Comparison of ENCODE assay signal across 10 mouse cellular contexts in genomic region chr12:116580827-116581544, GRCm38 (mm10).
A peak's percentile ranks its signal among the peaks of the same experiment; 100 is the strongest.
DNase-seq lines count a peak whose midpoint lies in the region; ATAC-seq and TF ChIP-seq lines count a peak whose summit lies in the region.
"Had no signal": no experiment of that assay in that cellular context is flagged by ENCODE, and none has a peak within 500 bp of the region (broad histone marks: within the 10 kb centered on the region; RNA-seq: fewer than 3 reads in every experiment).

No protein-coding gene starts in this region.

- 52% methylated on average over 8 of the region's 8 CpGs for WGBS in forebrain, postnatal 0 days
- 57% methylated on average over 8 of the region's 8 CpGs for WGBS in midbrain, embryonic 11.5 days
- 39% methylated on average over 8 of the region's 8 CpGs for WGBS in stomach, embryonic 14.5 days

- no peak for DNase-seq in layer of hippocampus, adult 2 months (ENCODE audit: low spot score in 2 of 2)
- DNase-seq in layer of hippocampus, postnatal 14 days (ENCODE audit: low spot score in 2 of 2): no peak
- DNase-seq in forebrain, postnatal 0 days: no peak
- peak; percentile 80 for DNase-seq in midbrain, embryonic 11.5 days (ENCODE audit: low spot score, missing footprints)
- DNase-seq in right cerebral cortex, adult 18-20 months: no peak
- no peak for DNase-seq in right cerebral cortex, postnatal 25 days
- DNase-seq in embryo, embryonic 10.5 days (ENCODE audit: low spot score): no peak
- DNase-seq: left cerebral cortex, postnatal 4 days had no signal

- H3K27me3 ChIP-seq in forebrain, postnatal 0 days (ENCODE audit: insufficient read depth, low read length): no peaks in the 10 kb centered on the region
- no peaks in the 10 kb centered on the region for H3K27me3 ChIP-seq in midbrain, embryonic 11.5 days (ENCODE audit: control insufficient read depth, insufficient read depth, low read length)
- no peaks in the 10 kb centered on the region for H3K27me3 ChIP-seq in stomach, embryonic 14.5 days (ENCODE audit: control insufficient read depth, insufficient read depth, low read length)

- no peak overlapping the region for H3K9ac ChIP-seq in forebrain, postnatal 0 days
- no peak overlapping the region for H3K9ac ChIP-seq in midbrain, embryonic 11.5 days (ENCODE audit: low read length)
- H3K9ac ChIP-seq in stomach, embryonic 14.5 days (replicated peaks; ENCODE audit: low read depth, low read length): no peak overlapping the region

- no peaks in the 10 kb centered on the region for H3K36me3 ChIP-seq in forebrain, postnatal 0 days (ENCODE audit: insufficient read depth)
- H3K36me3 ChIP-seq in midbrain, embryonic 11.5 days (ENCODE audit: control insufficient read depth, insufficient read depth, low read length): no peaks in the 10 kb centered on the region
- no peaks in the 10 kb centered on the region for H3K36me3 ChIP-seq in stomach, embryonic 14.5 days (ENCODE audit: control insufficient read depth, insufficient read depth, low read length)

- no peaks in the 10 kb centered on the region for H3K9me3 ChIP-seq in forebrain, postnatal 0 days (ENCODE audit: low read length)
- no peaks in the 10 kb centered on the region for H3K9me3 ChIP-seq in midbrain, embryonic 11.5 days (ENCODE audit: control insufficient read depth, low read length)
- no peaks in the 10 kb centered on the region for H3K9me3 ChIP-seq in stomach, embryonic 14.5 days (ENCODE audit: control insufficient read depth, low read depth, low read length)

- no peak for TF ChIP-seq CTCF in layer of hippocampus, adult 2 months (conservative IDR thresholded peaks at IDR 0.05)
- TF ChIP-seq CTCF in forebrain, postnatal 0 days (IDR thresholded peaks at IDR 0.05; ENCODE audit: low read depth): no peak

- no peak for ATAC-seq in forebrain, postnatal 0 days
- peak; percentile 43; the same call in 1 of the 2 replicates for ATAC-seq in midbrain, embryonic 11.5 days (ENCODE audit: low FRiP score)
- ATAC-seq in stomach, embryonic 14.5 days (ENCODE audit: insufficient number of reproducible peaks, insufficient read depth, low FRiP score, low read depth): peak; percentile 68; the same call in 1 of the 2 replicates

- H3K27ac ChIP-seq in layer of hippocampus, adult 2 months: peak overlapping the region; percentile 25; the same call in 1 of the 2 replicates
- H3K27ac ChIP-seq in forebrain, postnatal 0 days (ENCODE audit: low read depth, low read length): peak overlapping the region; percentile 72
- H3K27ac ChIP-seq in midbrain, embryonic 11.5 days (ENCODE audit: low read depth, low read length): no peak overlapping the region
- H3K27ac ChIP-seq in stomach, embryonic 14.5 days (ENCODE audit: low read length): peak overlapping the region; percentile 64; the same call in 1 of the 2 replicates

- H3K4me2 ChIP-seq in forebrain, postnatal 0 days (ENCODE audit: low read depth): no peak overlapping the region
- H3K4me2 ChIP-seq in midbrain, embryonic 11.5 days: no peak overlapping the region
- H3K4me2 ChIP-seq in stomach, embryonic 14.5 days (replicated peaks; ENCODE audit: low read depth, low read length): no peak overlapping the region
- H3K4me2 ChIP-seq: heart, embryonic 11.5 days had no signal

- no peak overlapping the region for H3K4me3 ChIP-seq in layer of hippocampus, adult 2 months
- no peak overlapping the region for H3K4me3 ChIP-seq in forebrain, postnatal 0 days (ENCODE audit: low read depth, low read length)
- H3K4me3 ChIP-seq in midbrain, embryonic 11.5 days (ENCODE audit: low read depth, low read length): no peak overlapping the region
- no peak overlapping the region for H3K4me3 ChIP-seq in stomach, embryonic 14.5 days (ENCODE audit: low read depth, low read length)

- peaks cover 16% of the 10 kb centered on the region; the same call in 1 of the 2 replicates for H3K4me1 ChIP-seq in forebrain, postnatal 0 days (ENCODE audit: insufficient read depth)
- peaks cover 8% of the 10 kb centered on the region for H3K4me1 ChIP-seq in midbrain, embryonic 11.5 days (ENCODE audit: control insufficient read depth, insufficient read depth, low read length)
- H3K4me1 ChIP-seq in stomach, embryonic 14.5 days (ENCODE audit: control insufficient read depth, insufficient read depth, low read length): peaks cover 13% of the 10 kb centered on the region; the same call in 1 of the 2 replicates
